Mouse (Mus musculus): ENCODE results near the gene Ccdc24.

GRCm38 (mm10) chr4:117906196-117906595 is 33.8 kb upstream of the Ccdc24 start:
- TF ChIP-seq POLR2A (IDR thresholded peaks at IDR 0.05; ENCODE audit: low read depth, low read length) (no peak), CTCF (IDR thresholded peaks at IDR 0.05; ENCODE audit: extremely low read depth, insufficient read depth, insufficient read length, insufficient replicate concordance) (no peak)

Data from spleen, adult 2 months (tissue).